Mouse (Mus musculus) stomach, embryonic 16.5 days (tissue): ENCODE measurements around the gene Gnaq. TPM values are rescaled to one million over a fixed set of nuclear protein-coding genes. Genes with fewer than 3 reads are reported as not detected.

ENCODE experiments used
- ATAC-seq: fragments of 200-750 bp; cut with Nextera tagmentation; 2 replicates; pipeline ENCODE4 v1.8.0; 2017; ENCODE audit warnings: moderate number of reproducible peaks, moderate TSS enrichment; ENCODE audit not compliant: insufficient read depth, low FRiP score
- H3K27ac ChIP-seq: fragments of 300-500 bp; sonication (generic); 2 replicates; pipeline ENCODE4 v1.5.1; 2014; ENCODE audit warnings: low read length
- H3K27me3 ChIP-seq: fragments of 300-500 bp; sonication (generic); 2 replicates; pipeline ENCODE4 v1.6.1; 2014; ENCODE audit warnings: low read length, control low read depth, mixed read lengths; ENCODE audit not compliant: control insufficient read depth, insufficient read depth
- H3K36me3 ChIP-seq: fragments of 300-500 bp; sonication (generic); 2 replicates; pipeline ENCODE4 v1.6.1; 2014; ENCODE audit warnings: low read length; ENCODE audit not compliant: control insufficient read depth, insufficient read depth
- H3K4me1 ChIP-seq: fragments of 300-500 bp; sonication (generic); 2 replicates; pipeline ENCODE4 v1.6.1; 2014; ENCODE audit warnings: low read length, control low read depth, mixed read lengths; ENCODE audit not compliant: control insufficient read depth, insufficient read depth
- H3K4me2 ChIP-seq: fragments of 300-500 bp; sonication (generic); 2 replicates; pipeline ENCODE4 v1.6.1; 2014; ENCODE audit warnings: low read depth, low read length, mixed read lengths
- H3K4me3 ChIP-seq: fragments of 300-500 bp; sonication (generic); replicated peaks from 2 replicates; pipeline ENCODE4 v1.5.1; 2014; ENCODE audit warnings: mild to moderate bottlenecking, low read length
- H3K9ac ChIP-seq: fragments of 300-500 bp; sonication (generic); 2 replicates; pipeline ENCODE4 v1.6.1; 2014; ENCODE audit warnings: low read length
- H3K9me3 ChIP-seq: fragments of 300-500 bp; sonication (generic); replicated peaks from 2 replicates; pipeline ENCODE4 v1.6.1; 2016; ENCODE audit warnings: low read length, control low read depth; ENCODE audit not compliant: control insufficient read depth
- WGBS: fragments of 180-500 bp; shearing (Covaris S2); extraction: QIAGEN DNeasy Blood & Tissue Kit; methylation state at CpG from one replicate; pipeline ENCODE4 v1.1.7; 2014; 5-methylcytosine and 5-hydroxymethylcytosine counted together
- polyA plus RNA-seq: library from polyadenylated mRNA; unstranded; fragments of >200 nt; fragmentation: Nextera tagmentation; extraction: Ambion mirVana; gene quantifications from 2 replicates; pipeline ENCODE4 v1.2.1, GENCODE M21; 2015

Gnaq gene
- polyA plus RNA-seq, 1 experiment from 2014 or later, result 38.8 TPM

- Histone ChIP-seq H3K4me1 (0 out of 2 replicates have a peak, but pooled peaks cover 3% of the 10 kb centered on the region), H3K4me2 (no peak overlapping the region), H3K36me3 (no peaks in the 10 kb centered on the region), H3K9me3 (no peaks in the 10 kb centered on the region), H3K4me3 (no peak overlapping the region), H3K27ac (no peak overlapping the region; the same call in 1 of the 2 replicates), H3K27me3 (no peaks in the 10 kb centered on the region), H3K9ac (no peak overlapping the region)
- 66% methylated on average over 4 of the region's 4 CpGs for WGBS
- no peak for ATAC-seq
Observed at GRCm38 (mm10) chr19:16118421-16118820, 14.2 kb upstream of the Gnaq start.

GRCm38 (mm10) chr19:16121301-16121700, 11.3 kb upstream of the Gnaq start:
- no peak overlapping the region for H3K27ac ChIP-seq
- no peaks in the 10 kb centered on the region for H3K27me3 ChIP-seq
- H3K36me3 ChIP-seq, result no peaks in the 10 kb centered on the region
- H3K4me1 ChIP-seq, result no peaks in the 10 kb centered on the region
- no peak for ATAC-seq
- no peak overlapping the region for H3K4me2 ChIP-seq
- no peak overlapping the region for H3K4me3 ChIP-seq
- no peak overlapping the region for H3K9ac ChIP-seq
- H3K9me3 ChIP-seq, result no peaks in the 10 kb centered on the region
- 25% methylated on average over 2 of the region's 2 CpGs for WGBS

- H3K27ac ChIP-seq, result no peak overlapping the region
- no peak overlapping the region for H3K4me3 ChIP-seq
- no peaks in the 10 kb centered on the region for H3K27me3 ChIP-seq
- 51% methylated on average over 5 of the region's 5 CpGs for WGBS
- no peak for ATAC-seq
- H3K4me1 ChIP-seq, result peaks cover 14% of the 10 kb centered on the region
- no peaks in the 10 kb centered on the region for H3K9me3 ChIP-seq
- H3K36me3 ChIP-seq, result no peaks in the 10 kb centered on the region
- H3K4me2 ChIP-seq, result no peak overlapping the region
- no peak overlapping the region for H3K9ac ChIP-seq
Observed at GRCm38 (mm10) chr19:16128715-16129114, 3.9 kb upstream of the Gnaq start.

GRCm38 (mm10) chr19:16129171-16129570, 3.5 kb upstream of the Gnaq start:
- Histone ChIP-seq H3K4me2 (no peak overlapping the region), H3K9me3 (no peaks in the 10 kb centered on the region), H3K27ac (no peak overlapping the region), H3K4me1 (peaks cover 14% of the 10 kb centered on the region), H3K9ac (no peak overlapping the region), H3K36me3 (no peaks in the 10 kb centered on the region), H3K27me3 (no peaks in the 10 kb centered on the region), H3K4me3 (no peak overlapping the region)
- ATAC-seq, result no peak
- WGBS, result 96% methylated on average over 2 of the region's 2 CpGs

- no peaks in the 10 kb centered on the region for H3K27me3 ChIP-seq
- H3K4me1 ChIP-seq, result peaks cover 26% of the 10 kb centered on the region
- peak overlapping the region; percentile 47 for H3K27ac ChIP-seq
- no peaks in the 10 kb centered on the region for H3K36me3 ChIP-seq
- no peak overlapping the region for H3K9ac ChIP-seq
- WGBS, result 27% methylated on average over 3 of the region's 3 CpGs
- no peak for ATAC-seq
- no peaks in the 10 kb centered on the region for H3K9me3 ChIP-seq
- H3K4me3 ChIP-seq, result no peak overlapping the region
- H3K4me2 ChIP-seq, result no peak overlapping the region
Observed at GRCm38 (mm10) chr19:16130476-16130875, 2.2 kb upstream of the Gnaq start.

GRCm38 (mm10) chr19:16131831-16132230, 800 bp upstream of the Gnaq start:
- Histone ChIP-seq H3K4me2 (peak overlapping the region; percentile 48), H3K27ac (peak overlapping the region; percentile 68), H3K9ac (peak overlapping the region; percentile 99), H3K9me3 (no peaks in the 10 kb centered on the region), H3K36me3 (no peaks in the 10 kb centered on the region), H3K4me1 (peaks cover 31% of the 10 kb centered on the region), H3K27me3 (no peaks in the 10 kb centered on the region), H3K4me3 (peak overlapping the region; percentile 94)
- WGBS, result 12% methylated on average over 6 of the region's 6 CpGs
- ATAC-seq, result no peak

GRCm38 (mm10) chr19:16132340-16132790, 266 bp upstream of the Gnaq start:
- under 1% methylated on average over 51 of the region's 57 CpGs for WGBS
- Histone ChIP-seq H3K4me1 (peaks cover 32% of the 10 kb centered on the region), H3K4me2 (peak overlapping the region; percentile 51), H3K4me3 (peak overlapping the region; percentile 94), H3K27me3 (no peaks in the 10 kb centered on the region), H3K36me3 (no peaks in the 10 kb centered on the region), H3K9ac (peak overlapping the region; percentile 99), H3K27ac (peak overlapping the region; percentile 97), H3K9me3 (no peaks in the 10 kb centered on the region)
- ATAC-seq, result peak; percentile 96

- Histone ChIP-seq H3K27me3 (no peaks in the 10 kb centered on the region), H3K9ac (peak overlapping the region; percentile 99), H3K36me3 (no peaks in the 10 kb centered on the region), H3K9me3 (no peaks in the 10 kb centered on the region), H3K4me3 (peak overlapping the region; percentile 94), H3K4me1 (peaks cover 39% of the 10 kb centered on the region), H3K27ac (peak overlapping the region; percentile 97), H3K4me2 (peak overlapping the region; percentile 51)
- WGBS, result under 1% methylated on average over 127 of the region's 139 CpGs
- ATAC-seq, result peak; percentile 15
Observed at GRCm38 (mm10) chr19:16132865-16133720, 462 bp downstream of the Gnaq start.

- H3K27me3 ChIP-seq, result no peaks in the 10 kb centered on the region
- WGBS, result 6% methylated on average over 25 of the region's 25 CpGs
- H3K27ac ChIP-seq, result peak overlapping the region; percentile 97
- no peak for ATAC-seq
- peak overlapping the region; percentile 99 for H3K9ac ChIP-seq
- H3K9me3 ChIP-seq, result no peaks in the 10 kb centered on the region
- peak overlapping the region; percentile 51 for H3K4me2 ChIP-seq
- peaks cover 48% of the 10 kb centered on the region for H3K4me1 ChIP-seq
- H3K36me3 ChIP-seq, result no peaks in the 10 kb centered on the region
- peak overlapping the region; percentile 94 for H3K4me3 ChIP-seq
Observed at GRCm38 (mm10) chr19:16133721-16134570, 1.3 kb downstream of the Gnaq start.
